Mouse (Mus musculus) brain, embryonic 14.5 days (tissue): ENCODE data around the gene Tnrc6c. TPM values are rescaled to one million over a fixed set of nuclear protein-coding genes. Genes with fewer than 3 reads are reported as not detected.

ENCODE experiments used
- DNase-seq: peaks from one replicate; pipeline ENCODE4 v3.0.0-alpha.2; 2011; ENCODE audit warnings: low read depth
- CTCF ChIP-seq: fragments of 200-500 bp; IDR thresholded peaks from 2 replicates; pipeline ENCODE4 v1.5.1; 2012; ENCODE audit warnings: inconsistent platforms, mild to moderate bottlenecking, moderate library complexity, borderline replicate concordance; ENCODE audit not compliant: insufficient read depth, insufficient read length; ENCODE audit errors: extremely low read depth
- POLR2A ChIP-seq: fragments of 200-500 bp; IDR thresholded peaks from 2 replicates; pipeline ENCODE4 v1.6.1; 2012; ENCODE audit warnings: mild to moderate bottlenecking, inconsistent platforms, borderline replicate concordance; ENCODE audit not compliant: poor library complexity, insufficient read depth, insufficient read length, severe bottlenecking; ENCODE audit errors: extremely low read depth
- polyA plus RNA-seq: library from polyadenylated mRNA; depleted of rRNA; stranded (reverse); fragments of >200 nt; gene quantifications from 2 replicates; pipeline ENCODE4 v1.2.3, GENCODE M21; 2012

The Tnrc6c gene
- polyA plus RNA-seq, 1 experiment = 82.0 TPM

- TF ChIP-seq POLR2A (no peak), CTCF (no peak)
- DNase-seq = no peak
These were observed 9.1 kb downstream of the Tnrc6c start for GRCm38 (mm10) chr11:117663036-117663809.

- no peak for DNase-seq
- no peak for TF ChIP-seq CTCF
- TF ChIP-seq POLR2A = no peak
These were observed 9.7 kb downstream of the Tnrc6c start for GRCm38 (mm10) chr11:117663810-117664139.

- no peak for TF ChIP-seq POLR2A
- TF ChIP-seq CTCF = no peak
- no peak for DNase-seq
These were observed 11.1 kb downstream of the Tnrc6c start for GRCm38 (mm10) chr11:117665189-117665588.

GRCm38 (mm10) chr11:117666563-117666962 is 12.5 kb downstream of the Tnrc6c start:
- no peak for TF ChIP-seq CTCF
- no peak for TF ChIP-seq POLR2A
- no peak for DNase-seq

- TF ChIP-seq CTCF (no peak), POLR2A (no peak)
- no peak for DNase-seq
These were observed 13.1 kb downstream of the Tnrc6c start for GRCm38 (mm10) chr11:117667152-117667551.

- DNase-seq = peak; percentile 57
- TF ChIP-seq POLR2A (no peak), CTCF (no peak)
These were observed 13.7 kb downstream of the Tnrc6c start for GRCm38 (mm10) chr11:117667825-117668224.

- DNase-seq = no peak
- TF ChIP-seq CTCF (no peak), POLR2A (no peak)
These were observed 17.5 kb downstream of the Tnrc6c start for GRCm38 (mm10) chr11:117671626-117672025.

- no peak for TF ChIP-seq POLR2A
- no peak for TF ChIP-seq CTCF
- no peak for DNase-seq
These were observed 20.4 kb downstream of the Tnrc6c start for GRCm38 (mm10) chr11:117674531-117674930.

- TF ChIP-seq POLR2A (no peak), CTCF (no peak)
These were observed 22.6 kb downstream of the Tnrc6c start for GRCm38 (mm10) chr11:117676649-117677048.

GRCm38 (mm10) chr11:117677111-117677510 is 23.0 kb downstream of the Tnrc6c start:
- no peak for DNase-seq
- TF ChIP-seq POLR2A (no peak), CTCF (no peak)

More at GRCm38 (mm10) chr11:117676649-117677048, 22.6 kb downstream of the Tnrc6c start:
- DNase-seq = no peak

- DNase-seq = no peak
- no peak for TF ChIP-seq CTCF
- no peak for TF ChIP-seq POLR2A
These were observed 23.5 kb downstream of the Tnrc6c start for GRCm38 (mm10) chr11:117677594-117677993.

- DNase-seq = no peak
- no peak for TF ChIP-seq POLR2A
- TF ChIP-seq CTCF = no peak
These were observed 24.1 kb downstream of the Tnrc6c start for GRCm38 (mm10) chr11:117678155-117678554.
